Mouse (Mus musculus) kidney, adult 18-20 months (tissue): Measurements from ENCODE around the gene Cldn6.
A peak's percentile ranks its signal among the peaks of the same experiment; 100 is the strongest.

Experiments used
- DNase-seq: peaks from one replicate; pipeline ENCODE4 v3.0.0; 2021

Cldn6 gene

DNA sequence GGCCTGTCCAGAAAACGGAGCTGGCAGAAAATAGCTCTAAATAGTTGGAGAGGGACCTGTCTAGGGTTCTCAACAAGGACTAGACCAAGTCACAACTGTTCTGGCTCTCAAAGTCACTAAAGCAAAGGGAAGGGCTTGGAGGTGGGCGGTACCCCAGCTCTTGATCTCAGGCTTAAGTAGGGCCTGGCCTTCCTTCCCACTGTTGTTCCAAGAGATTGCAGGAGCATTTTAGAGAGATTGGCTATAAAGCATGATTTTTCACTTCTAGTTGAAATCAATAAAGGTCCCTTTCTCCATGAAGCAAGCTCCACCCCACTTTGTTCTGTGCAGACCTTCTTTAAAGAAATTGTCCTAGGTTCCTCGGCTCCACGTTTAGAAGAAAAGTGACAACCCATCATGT is 46.4 kb downstream of the Cldn6 start:
- DNase-seq = no peak

GRCm38 (mm10) chr17:23725999-23726757 is 47.1 kb downstream of the Cldn6 start, which contains the start of gene Pkmyt1:
Gene Pkmyt1 (plus strand): TSS chr17:23726336.
- DNase-seq = peak; percentile 97

- peak; percentile 56 for DNase-seq
These were observed 47.7 kb downstream of the Cldn6 start for GRCm38 (mm10) chr17:23726758-23727142.

DNA sequence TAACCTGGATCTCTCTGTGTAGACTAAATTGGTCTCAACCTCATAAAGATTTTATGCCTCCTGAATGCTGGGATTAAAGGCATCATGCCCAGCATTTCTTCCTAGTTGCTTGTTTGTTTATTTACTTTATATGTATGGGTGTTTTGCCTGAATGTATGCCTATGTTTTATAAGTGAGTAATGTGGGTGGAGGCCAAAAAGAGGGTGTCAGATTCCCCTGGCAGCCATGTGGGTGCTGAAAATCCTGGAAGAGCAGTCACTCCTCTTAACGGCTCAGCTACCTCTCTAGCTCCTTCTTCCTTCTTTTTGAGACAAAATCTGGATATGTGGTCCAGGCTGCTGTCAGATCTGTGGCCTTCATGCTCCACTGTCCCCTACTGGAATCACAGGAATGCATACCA is 51.4 kb downstream of the Cldn6 start:
- DNase-seq = no peak
